Mouse (Mus musculus) heart, postnatal 0 days (tissue): ENCODE measurements around the gene Zfp988.
"Not testable (repeated sequence)": the region's sequence is repeated elsewhere in the genome, so short reads cannot be mapped to it uniquely, and the experiment has no call there.

ENCODE experiments used
- CTCF ChIP-seq: IDR thresholded peaks from 2 replicates; pipeline ENCODE4 v1.5.1; 2016; ENCODE audit warnings: antibody characterized with exemption, control low read depth, low read depth
- EP300 ChIP-seq: IDR thresholded peaks from 2 replicates; pipeline ENCODE4 v1.6.1; 2016; ENCODE audit warnings: antibody characterized with exemption, low read depth

DNA sequence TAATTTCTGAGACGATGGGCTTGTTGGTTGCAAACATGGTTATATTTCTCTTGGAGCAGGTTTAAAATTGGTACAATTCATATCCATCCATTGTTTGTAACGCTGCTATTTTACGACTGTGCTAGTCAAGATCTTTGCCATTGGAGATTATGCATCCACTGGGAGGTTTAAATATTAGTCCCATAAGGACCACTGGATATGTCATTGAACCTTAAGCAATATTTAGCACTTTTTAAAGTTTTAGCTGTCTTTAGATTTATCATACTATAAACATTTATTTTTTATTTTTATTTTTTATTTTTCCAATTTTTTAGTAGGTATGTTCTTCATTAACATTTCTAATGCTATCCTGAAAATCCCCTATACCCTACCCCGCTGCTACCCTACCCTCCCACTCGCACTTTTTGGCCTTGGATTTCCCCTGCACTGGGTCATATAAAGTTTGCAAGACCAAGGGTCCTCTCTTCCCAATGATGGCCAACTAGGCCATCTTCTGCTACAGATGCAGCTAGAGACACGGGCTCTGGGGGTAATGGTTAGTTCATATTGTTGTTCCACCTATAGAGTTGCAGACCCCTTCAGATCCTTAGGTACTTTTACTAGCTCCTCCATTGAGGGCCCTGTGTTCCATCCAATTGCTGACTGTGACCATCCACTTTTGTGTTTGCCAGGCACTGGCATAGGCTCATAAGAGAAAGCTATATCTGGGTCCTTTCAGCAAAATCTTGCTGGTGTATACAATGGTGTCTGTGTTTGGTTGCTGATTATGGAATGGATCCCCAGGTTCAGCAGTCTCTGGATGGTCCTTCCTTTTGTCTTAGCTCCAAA lies 31.1 kb downstream of the Zfp988 start:
- TF ChIP-seq EP300 = 0 out of 2 replicates have a peak, but pooled peaks have one; percentile 1
- not testable (repeated sequence) for TF ChIP-seq CTCF
